Mouse (Mus musculus) heart, adult 18-20 months (tissue): ENCODE measurements around the gene Gm49721. TPM values are rescaled to one million over a fixed set of nuclear protein-coding genes. Genes with fewer than 3 reads are reported as not detected.
"Not testable (repeated sequence)": the region's sequence is repeated elsewhere in the genome, so short reads cannot be mapped to it uniquely, and the experiment has no call there.

Source experiments
- DNase-seq, 2 experiments: peaks; one replicate each; pipeline ENCODE4 v3.0.0; 2021 to 2022; ENCODE audit warnings: mixed read lengths in 1 of 2
- total RNA-seq, 2 experiments: library from RNA; stranded (reverse); gene quantifications; 2 replicates each; pipeline ENCODE4 v1.2.3; 2021

Gene Gm49721
- total RNA-seq, 2 experiments from 2014 or later: not detected

DNA sequence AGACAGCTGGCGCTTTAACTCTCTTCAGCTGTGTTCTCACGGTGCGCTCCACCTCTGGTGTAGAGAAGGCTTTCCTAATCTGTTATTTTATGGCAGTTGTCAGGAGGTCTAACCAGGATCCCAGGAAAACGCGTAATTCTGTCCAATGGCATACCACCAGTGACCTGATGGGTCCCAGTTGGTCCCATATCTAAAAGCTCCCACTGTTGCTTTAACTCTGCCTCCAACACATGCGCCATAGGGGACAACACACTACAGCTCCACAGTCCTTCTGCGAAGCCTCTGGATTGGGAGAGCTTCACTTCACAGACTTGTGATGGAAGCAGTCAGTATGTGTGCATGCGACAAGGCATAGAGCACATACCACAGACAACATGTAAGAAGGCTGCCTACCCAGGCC, 1.4 kb downstream of the Gm49721 start:
- DNase-seq: not testable (repeated sequence)

DNA sequence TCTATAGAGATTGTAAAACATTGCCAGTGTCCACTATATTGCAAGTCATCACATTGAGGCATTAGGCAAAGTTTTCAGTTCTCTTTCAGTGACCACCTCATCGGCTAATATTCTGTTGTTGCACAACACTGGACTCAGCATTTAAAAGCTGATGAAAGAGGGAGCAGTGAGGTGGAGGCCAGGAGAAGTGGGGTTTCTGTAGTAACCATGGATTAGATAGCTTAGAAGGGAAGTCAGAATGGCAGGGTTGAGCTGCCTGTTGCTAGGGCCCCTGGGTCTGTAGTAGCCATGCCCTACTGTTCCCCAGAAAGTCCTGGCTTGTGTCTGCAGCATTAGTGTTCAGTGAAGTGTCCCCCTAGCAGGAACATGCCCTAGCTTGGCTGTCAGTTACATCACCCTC, 7.4 kb downstream of the Gm49721 start:
- peak in 1 of 2 experiments; percentile 30 for DNase-seq

DNA sequence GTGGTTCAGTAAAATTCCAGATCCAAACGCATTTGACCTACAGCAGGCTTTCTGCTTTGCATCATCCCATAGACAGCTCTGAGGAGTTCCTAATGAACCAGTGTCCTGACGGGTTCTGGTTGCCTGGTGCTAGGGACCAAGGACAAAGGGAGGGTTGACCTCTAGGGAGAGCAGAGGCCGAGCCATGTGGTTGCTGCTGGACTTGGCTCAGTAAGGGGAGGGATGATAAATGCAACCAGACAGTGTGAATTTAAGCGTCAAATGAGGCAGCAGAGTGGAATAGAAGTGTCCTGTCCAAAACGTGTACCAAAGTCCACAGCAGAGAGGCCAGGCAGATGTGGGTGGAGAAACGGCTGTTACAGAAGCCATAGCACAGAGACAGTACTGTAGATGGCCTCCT, 16.8 kb downstream of the Gm49721 start:
- DNase-seq: not testable (repeated sequence)

DNA sequence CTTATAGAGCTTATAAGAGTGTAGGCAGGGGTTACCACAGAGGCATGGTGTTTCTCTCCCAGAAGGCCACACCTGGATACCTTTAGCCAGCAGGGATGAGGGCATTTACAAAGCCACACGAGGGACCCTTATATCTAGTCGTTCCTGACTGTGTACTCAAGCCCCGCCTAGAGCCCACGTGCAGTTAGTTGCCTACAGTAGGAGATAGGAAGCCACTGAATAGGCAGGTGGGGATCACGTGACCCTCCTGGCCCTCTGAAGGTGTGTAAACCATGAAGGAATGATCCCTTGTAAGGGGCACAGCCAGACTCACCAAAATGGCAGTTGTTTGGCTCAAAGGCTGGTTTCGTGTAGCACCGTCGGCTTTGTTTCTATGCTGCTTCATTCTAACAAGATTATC, 18.1 kb downstream of the Gm49721 start:
- not testable (repeated sequence) for DNase-seq

DNA sequence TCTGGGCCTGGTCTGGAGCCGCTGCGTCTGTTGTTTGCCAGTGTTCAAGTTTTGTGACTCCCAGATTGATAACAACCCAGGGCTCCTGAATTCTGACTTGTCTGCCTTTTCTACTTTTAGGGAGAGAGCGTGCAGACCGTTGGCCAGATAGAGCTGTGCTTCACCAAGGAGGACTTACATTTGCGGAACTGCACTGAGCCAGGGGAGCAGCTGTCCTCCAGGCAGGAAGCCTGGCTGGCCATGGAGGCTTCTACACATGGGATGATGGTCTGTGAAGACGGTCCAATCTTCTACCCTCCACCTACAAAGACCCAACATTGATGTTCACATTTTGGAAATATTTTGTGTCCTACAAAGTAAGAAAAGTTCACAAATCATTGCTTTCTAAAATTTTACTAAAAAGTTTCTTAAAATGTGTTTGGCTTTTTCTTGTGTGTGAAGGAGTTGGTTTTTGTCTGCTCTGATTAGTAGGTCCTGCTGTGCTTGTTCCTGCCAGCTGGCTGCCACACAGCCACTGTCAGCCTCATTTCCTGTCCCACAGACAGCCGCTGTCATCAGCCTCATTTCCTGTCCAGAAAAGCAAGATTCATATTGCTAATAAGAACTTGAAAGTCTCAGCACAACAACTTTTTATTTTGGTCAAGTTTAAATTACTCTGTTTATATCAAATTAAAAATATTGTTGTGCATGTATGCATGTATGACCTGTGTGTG, 19.2 kb downstream of the Gm49721 start:
- DNase-seq: not testable (repeated sequence)

DNA sequence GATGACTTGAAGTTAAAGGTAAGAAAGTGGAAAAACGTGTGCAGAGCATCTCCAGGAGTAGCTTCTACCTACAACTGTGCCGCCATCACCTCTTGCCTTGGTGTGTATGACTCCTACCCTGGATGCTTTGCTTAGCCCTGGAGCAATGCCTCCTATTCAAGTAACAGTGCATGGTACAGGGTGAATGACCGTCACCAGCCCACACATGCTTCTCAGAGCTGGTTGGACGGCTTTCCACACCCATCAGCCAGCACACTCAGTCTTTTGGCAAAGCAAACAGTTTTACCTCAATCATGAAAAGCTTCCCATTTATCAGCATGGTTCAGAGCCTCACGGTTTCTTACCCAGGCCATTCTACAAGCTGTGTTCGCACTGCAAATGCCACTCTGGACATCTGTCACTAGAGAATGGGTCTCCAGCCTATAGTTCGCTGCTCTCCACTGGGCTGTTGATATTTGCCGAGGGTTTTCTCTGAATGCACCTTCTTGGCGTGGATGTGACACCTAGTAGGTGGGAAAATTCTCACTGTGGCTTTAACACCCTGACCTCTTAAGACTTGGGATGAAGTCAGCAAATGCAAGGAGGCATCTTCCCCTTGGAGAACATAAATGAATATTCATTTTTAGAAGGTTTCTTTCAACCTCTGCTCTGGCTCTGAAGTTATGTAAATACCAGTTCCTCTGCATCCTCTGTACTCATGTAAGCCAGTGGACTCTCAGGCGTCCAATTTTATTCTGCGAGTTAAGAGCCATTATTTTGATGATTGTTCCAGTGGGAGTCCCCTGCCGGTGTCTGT, 23.3 kb downstream of the Gm49721 start:
- not testable (repeated sequence) for DNase-seq

DNA sequence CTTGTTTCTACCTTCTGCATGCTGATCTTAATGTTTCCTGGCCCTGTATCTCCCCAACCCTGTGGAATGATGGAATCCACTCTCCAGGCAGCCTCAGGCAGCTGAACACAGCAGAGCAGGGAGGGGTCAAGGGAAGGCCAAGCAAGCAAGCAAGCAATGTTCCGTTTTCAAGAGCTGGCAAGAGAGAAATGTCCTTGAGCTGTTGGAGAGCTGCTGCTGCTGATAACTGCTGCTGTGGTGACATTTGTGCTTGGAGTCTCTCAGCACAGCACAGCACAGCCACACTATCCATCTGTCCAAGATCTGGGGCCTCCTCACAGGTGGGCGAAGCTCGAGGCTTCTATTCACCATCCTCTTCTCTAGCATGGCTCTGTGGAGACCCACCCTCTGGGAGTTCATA, 24.7 kb downstream of the Gm49721 start:
- not testable (repeated sequence) for DNase-seq

DNA sequence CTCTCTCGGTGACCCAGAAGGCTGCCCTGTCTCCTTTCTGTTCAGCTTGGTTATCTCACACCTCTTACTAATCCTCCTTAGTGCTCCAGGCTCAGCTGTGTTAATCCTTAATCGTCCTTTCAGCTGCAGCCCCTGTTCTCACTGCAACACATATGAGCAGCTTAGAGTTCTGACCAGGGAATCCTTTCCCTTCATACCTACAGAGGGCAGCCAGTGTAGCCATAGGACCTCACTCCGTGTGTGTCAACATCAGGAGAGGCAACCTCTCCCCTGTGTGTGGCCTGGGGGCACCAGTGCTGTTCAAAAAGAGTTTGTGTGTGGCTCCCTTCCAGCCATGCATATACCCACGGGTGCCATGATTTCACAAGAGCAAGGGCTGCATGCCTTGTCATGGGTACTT, 26.9 kb downstream of the Gm49721 start:
- not testable (repeated sequence) for DNase-seq

DNA sequence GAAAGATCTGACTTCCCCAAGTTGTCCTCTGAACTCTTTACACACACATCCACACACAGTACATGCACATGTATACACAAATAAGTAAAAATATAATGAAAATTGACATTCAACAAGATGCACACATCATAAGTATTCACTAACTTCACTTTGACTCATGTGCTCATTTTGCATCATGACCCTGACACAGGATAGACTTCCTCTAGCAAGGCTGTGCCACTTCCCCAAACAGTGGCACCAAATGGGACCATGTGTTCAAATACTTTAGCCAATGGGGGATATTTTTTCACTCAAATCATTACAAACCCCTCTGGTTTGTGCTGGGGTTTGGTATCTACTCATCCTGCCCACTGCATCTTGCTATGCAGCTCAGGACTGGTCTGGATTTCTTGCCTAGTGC, 30.2 kb downstream of the Gm49721 start:
- DNase-seq: not testable (repeated sequence)

DNA sequence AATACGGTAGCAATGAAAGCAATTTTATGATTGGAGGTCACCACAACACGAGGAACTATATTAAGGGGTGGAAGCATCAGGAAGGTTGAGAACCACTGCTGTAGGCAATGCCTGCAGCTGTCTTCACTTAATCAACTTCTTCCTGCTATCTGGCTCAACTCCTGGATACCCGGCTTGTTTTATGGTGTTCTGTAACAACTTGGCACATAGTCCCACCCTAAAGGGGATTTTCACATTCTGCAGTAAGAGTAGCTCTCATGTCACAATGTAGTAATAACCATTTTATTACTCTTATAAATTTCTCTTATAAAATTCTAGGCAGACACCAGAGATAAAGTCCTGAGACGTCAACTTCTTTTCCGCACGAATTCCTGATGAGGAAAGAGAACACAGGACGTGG, 30.7 kb downstream of the Gm49721 start:
- not testable (repeated sequence) for DNase-seq

DNA sequence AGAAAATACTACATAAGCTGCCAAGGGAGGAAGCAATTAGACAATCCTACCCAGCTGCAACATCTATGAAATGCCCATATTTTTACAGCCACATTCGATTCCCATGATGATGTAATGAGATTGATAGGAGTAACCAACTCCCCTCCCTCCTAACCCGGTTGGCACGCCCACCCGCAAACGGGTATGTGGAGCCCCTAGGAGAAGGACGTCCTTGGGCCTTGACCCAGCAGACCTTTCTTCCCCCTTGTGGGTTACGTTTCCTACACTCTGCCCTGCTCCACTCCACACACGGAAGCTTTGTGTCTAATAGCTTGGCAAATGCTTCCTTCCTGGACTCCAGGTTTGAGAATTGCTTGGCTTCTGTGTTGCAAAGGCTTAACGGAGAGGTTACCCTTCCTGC, 31.2 kb downstream of the Gm49721 start:
- DNase-seq: not testable (repeated sequence)

DNA sequence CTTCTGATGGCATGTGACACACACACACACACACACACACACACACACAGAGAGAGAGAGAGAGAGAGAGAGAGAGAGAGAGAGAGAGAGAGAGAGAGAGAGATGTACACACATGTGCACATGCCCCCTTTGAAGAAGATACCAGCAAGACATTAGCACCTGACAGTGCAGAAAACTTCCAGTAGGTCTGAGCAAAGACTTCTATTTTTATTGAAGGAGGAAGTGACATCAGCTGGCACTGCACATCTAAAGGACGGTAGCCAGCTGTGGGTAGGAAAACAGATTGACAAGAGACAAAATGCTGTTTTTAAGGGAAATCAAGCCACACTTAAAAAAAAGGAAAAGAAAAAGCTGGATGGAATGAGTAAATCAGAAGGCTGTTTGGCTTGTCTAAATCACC, 35.5 kb downstream of the Gm49721 start:
- DNase-seq: not testable (repeated sequence)

DNA sequence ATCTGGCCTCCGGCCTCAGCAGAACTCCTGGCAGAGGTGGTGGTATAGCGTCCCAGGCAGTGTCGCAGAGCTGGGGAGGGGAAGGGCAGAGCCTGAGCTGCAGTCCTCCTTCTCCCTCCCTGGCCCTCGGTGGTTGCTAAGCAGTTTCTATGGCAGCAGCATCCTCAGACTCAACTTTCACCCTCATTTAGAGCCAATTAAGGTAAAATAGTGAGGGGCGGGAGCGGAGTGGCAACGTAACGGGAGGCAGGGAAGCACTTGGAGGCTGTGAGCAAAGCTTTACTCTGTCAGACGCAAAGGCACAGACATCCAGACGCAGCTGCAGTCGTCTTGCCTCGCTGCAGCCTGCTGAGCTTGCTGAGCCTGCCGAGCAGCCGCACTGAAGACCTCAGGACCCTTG, 46.6 kb downstream of the Gm49721 start, which contains the start of gene Gm1604a:
Gene Gm1604a (plus strand): TSS at position 312 of the 400 bp plus-strand sequence.
- not testable (repeated sequence) for DNase-seq

DNA sequence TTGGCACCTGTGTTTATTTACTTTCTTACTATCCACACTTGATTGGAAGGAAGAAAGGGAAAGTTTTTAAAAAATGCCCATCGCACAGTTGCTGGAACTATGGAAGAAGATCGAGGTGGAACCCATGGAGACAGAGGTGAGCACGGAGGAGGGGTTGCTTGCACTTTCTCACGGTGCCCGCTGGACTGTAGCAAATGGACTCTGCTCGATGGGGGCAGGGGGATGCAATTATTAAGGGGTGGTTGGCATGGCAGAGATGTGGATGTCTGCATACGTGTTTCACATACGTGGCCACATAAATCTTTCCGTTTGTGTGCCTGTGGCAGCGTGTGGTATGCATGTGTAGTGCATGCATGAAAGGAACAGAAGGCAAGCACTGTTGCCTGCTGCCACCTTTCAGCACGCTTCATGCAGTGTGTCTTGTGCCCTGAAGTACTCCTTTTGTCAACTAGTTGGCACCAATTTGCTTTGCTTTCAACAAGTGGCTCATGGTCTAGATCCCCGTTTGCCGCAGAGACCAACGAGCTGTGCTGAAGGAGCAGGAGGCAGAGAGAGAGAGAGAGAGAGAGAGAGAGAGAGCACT, 47.2 kb downstream of the Gm49721 start:
- DNase-seq: not testable (repeated sequence)

DNA sequence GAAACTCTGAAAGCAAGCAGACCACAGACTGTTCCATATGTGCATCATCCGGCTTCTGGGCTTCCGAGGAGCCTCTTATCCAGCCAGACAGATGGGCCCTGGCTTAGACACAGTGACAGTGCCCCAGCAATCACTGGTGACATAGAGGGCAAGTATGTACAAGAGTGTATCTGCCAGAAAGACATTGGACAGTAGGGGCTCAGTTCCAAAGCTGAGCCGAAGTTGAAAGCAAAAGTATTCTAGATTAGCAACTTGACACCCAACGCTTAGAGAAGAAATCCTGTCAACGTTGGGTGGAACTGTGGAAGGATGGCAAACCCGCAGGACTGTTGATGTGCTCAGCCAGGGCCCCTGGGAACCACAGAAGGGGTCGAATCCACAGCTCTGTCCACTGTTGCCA, 51.5 kb downstream of the Gm49721 start:
- DNase-seq: peak; percentile 8 to 11

DNA sequence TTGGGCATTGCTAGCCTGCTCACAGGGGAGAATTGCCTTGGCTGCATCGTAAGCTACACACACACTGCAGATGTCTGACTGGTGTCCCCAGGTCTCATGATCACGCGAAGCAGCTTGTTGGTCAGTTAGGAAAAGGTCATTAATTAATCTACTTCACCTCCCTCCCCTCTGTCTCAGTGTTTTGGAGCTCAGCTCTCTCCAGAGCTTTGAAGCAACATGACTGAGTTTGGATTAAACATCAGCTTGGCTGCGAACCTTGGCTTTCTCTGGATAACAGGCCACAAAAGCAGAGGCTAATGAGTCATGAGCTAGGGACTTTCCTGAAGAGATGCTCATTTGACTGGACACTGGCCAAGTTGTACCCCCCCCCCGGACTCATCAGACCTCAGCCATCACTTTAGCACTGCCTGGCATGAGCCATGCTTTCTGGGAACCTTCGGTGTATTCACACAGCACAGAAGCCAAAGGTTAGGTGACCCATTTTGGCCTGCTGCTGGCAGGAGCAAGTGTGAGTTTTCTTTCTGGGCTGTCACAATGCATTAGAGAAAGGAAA, 52.0 kb downstream of the Gm49721 start:
- not testable (repeated sequence) for DNase-seq

DNA sequence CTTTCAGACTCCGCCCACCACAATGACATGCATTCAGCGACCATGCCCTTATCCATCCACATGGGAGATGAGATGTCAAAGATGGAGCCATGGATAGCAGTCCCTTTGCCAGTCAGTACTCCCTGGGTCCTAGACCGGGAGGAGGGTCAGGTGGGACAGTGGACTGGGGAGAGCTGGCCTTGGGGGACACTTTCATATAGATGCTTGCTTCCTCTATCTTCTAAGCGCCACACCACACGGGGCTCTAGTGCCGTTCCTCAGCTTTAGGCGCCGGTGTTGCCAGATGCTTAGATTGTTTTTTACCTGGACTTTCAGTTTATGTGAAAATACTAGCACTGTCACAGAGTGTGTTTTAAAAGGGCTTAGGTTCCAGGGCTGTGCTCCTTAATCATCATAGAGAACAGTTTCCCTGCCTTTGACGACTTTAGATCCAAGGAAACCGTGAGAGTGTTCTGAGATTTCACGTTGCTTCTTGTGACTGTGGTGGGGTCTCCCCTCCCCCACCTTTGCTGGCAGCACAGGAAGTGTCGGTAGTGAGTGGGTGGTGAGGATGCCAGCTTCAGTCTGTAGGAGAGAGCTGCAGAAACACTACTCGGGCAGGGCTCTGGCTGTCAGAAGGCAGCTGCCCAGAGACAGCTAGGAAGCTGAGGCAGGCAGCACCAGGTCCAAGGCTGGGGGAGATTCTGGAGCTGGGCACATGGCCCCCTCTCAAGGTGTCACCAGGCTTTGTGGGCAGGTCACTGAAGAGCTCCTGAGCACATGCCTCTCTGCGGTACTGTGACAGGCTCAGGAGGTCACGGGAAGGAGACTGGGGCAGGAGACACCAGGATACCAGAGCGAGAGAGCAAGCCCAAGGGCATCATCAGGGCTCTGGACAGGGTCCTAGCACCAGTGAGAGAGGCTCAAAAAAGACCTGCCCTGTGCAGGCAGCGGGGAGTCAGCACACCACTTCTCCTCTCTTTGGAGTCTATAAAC, 54.8 kb downstream of the Gm49721 start:
- not testable (repeated sequence) for DNase-seq

DNA sequence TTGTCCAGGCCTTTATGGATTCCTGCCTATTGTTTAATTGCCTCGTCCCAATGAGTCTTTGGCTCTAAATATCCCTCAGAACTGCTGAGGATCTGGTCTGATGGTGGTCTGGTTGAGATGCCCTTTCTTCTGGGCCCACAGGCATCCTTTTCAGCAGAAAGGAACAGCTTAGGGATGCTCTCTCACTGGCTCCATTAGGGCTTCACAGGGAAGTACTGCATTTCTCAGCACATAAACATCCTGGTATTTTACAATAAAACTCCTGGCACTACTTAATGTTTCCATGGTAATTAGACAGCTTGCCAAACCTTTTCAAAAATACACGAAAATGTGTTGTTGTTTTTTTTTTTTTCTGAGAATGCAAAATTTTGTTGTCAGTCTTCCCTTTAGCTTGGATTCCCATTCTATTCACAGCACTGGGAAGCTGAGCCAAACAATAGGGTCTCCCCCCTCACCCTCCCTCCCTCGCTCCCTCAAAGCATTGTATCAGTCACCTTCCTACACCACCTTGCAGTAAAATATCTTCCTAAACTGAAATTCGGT, 90.4 kb downstream of the Gm49721 start:
- DNase-seq: not testable (repeated sequence)

DNA sequence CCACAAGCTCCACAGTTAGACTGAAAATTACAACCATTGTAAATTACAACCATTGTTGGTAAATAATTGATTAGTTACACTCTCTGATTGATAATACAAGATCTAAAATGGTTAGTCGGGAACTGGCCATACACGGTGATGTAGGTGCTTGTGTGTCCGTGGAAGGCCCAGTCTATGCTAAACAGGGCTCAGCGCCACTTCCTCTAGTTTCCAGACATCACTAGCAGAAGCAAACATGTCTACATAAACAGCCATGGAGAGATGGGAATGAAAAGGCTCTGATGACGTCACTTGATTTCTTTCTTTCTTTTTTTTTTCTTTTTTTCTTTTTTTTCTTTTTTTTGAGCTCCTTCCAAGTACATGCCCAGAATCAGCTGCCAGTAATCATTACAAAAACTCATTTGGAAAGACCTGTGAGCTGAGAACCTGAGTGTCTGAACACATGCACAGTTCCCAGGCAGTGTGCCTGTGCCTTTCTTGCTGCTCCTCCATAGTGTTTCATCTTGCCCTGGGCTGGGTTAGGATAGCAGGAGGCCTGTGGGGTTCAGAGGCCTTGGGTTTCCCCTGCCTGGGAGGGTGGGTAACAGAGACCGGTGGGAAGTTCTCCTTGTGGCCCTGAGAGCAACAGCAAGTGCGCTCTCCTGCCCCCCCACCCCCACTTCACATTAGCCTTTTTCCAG, 91.0 kb downstream of the Gm49721 start:
- not testable (repeated sequence) for DNase-seq

DNA sequence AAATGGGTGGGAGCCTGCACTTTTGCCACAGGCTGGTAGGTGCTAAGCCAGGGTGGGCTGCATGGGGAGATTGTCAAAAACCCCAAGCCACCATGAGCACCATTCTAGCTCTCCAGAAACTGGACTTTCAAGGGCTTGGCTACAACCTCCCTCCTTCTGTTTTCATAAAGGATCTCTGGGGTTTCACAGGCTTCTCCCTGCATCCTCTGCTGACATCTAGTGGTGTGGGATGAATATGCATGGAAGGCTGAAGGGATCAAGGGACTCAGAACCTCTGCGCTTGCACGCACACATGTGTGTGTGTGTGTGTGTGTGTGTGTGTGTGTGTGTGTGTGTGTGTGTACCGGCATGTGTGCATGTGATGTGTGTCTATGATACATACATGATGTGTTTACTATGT, 95.8 kb downstream of the Gm49721 start:
- DNase-seq: peak; percentile 25 to 55
